Mouse (Mus musculus) heart, adult 2 months (tissue): ENCODE results near the gene Dock1. TPM values are rescaled to one million over a fixed set of nuclear protein-coding genes. Genes with fewer than 3 reads are reported as not detected.

Experiments used
- DNase-seq, 2 experiments: peaks; one replicate each; pipeline ENCODE4 v3.0.0; 2021
- H3K27ac ChIP-seq: fragments of 200-600 bp; 2 replicates; pipeline ENCODE4 v1.8.1; 2022
- H3K27me3 ChIP-seq: fragments of 200-500 bp; 2 replicates; pipeline ENCODE4 v1.6.1; 2012; ENCODE audit warnings: mild to moderate bottlenecking, low read length, inconsistent platforms, mixed read lengths; ENCODE audit not compliant: control insufficient read depth, insufficient read depth
- H3K36me3 ChIP-seq: fragments of 200-500 bp; 2 replicates; pipeline ENCODE4 v1.6.1; 2012; ENCODE audit warnings: low read length, inconsistent platforms; ENCODE audit not compliant: control insufficient read depth, insufficient read depth
- H3K4me1 ChIP-seq: fragments of 200-500 bp; 2 replicates; pipeline ENCODE4 v1.6.1; 2011; ENCODE audit warnings: low read length; ENCODE audit not compliant: control insufficient read depth, insufficient read depth
- H3K4me3 ChIP-seq: fragments of 200-600 bp; 2 replicates; pipeline ENCODE4 v1.8.1; 2022
- H3K79me2 ChIP-seq: fragments of 200-500 bp; replicated peaks from 2 replicates; pipeline ENCODE4 v1.6.1; 2012; ENCODE audit warnings: mild to moderate bottlenecking, inconsistent platforms, low read length, moderate library complexity, mixed read lengths; ENCODE audit not compliant: control insufficient read depth, insufficient read depth
- H3K9ac ChIP-seq: fragments of 200-500 bp; 2 replicates; pipeline ENCODE4 v1.6.1; 2012; ENCODE audit warnings: low read depth, mild to moderate bottlenecking, control low read depth, inconsistent platforms, low read length, mixed read lengths
- CTCF ChIP-seq: fragments of 200-600 bp; IDR thresholded peaks from 2 replicates; pipeline ENCODE4 v1.8.1; 2022; ENCODE audit warnings: antibody characterized with exemption, mild to moderate bottlenecking, moderate library complexity
- EP300 ChIP-seq: fragments of 200-500 bp; IDR thresholded peaks from 2 replicates; pipeline ENCODE4 v1.6.1; 2011; ENCODE audit warnings: low read depth, low read length, control low read depth; ENCODE audit not compliant: insufficient read depth
- POLR2A ChIP-seq: fragments of 200-500 bp; IDR thresholded peaks from 2 replicates; pipeline ENCODE4 v1.6.1; 2011; ENCODE audit warnings: mild to moderate bottlenecking, low read depth, low read length, control low read depth; ENCODE audit not compliant: insufficient read depth
- WGBS: fragments of 180-500 bp; shearing (Covaris S2); methylation state at CpG from one replicate; pipeline ENCODE4 v1.1.7; 2018; 5-methylcytosine and 5-hydroxymethylcytosine counted together
- intact Hi-C: fragments of 180-260 bp; cut with DNase I; formaldehyde crosslinking; loops from one replicate; pipeline ENCODE4 v1.15.1; 2025
- polyA plus RNA-seq: library from polyadenylated mRNA; depleted of rRNA; stranded (reverse); fragments of >200 nt; gene quantifications from 2 replicates; pipeline ENCODE4 v1.2.3, GENCODE M21; 2012
- total RNA-seq, 2 experiments: library from RNA; stranded (reverse); gene quantifications; 2 replicates each; pipeline ENCODE4 v1.2.3; 2021

Gene Dock1
- total and polyA plus RNA-seq, 3 experiments, result 8.3 to 25.6 (median 25.4) TPM

DNA sequence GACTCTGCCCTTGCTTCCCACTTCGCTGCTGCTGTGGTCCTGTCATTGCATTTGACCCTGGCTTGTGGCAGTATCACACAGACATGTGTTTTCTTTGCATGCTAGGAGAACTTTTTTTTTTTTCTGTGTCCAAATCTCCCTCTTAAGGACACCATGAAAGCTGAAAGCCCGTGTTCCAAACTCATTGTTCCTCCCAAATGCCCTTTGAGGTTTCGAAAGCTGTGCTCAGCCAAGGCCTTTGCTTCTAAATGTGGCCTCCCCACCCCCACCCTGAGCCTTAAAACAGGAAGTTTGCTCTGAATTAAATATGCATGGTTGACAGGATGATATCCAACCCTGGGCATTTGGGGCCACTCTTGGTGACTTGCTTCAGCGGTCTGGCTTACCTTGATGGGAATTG lies 27.0 kb downstream of the Dock1 start:
- no peak overlapping the region for H3K9ac ChIP-seq
- intact Hi-C loops, result no loop called here
- 36% methylated on average over 4 of the region's 4 CpGs for WGBS
- peak in 1 of 2 experiments; percentile 13 for DNase-seq
- H3K4me3 ChIP-seq, result no peak overlapping the region
- TF ChIP-seq CTCF (no peak), EP300 (no peak), POLR2A (no peak)
- peaks cover 2% of the 10 kb centered on the region; the same call in 1 of the 2 replicates for H3K79me2 ChIP-seq
- 0 out of 2 replicates have a peak, but pooled peaks cover 2% of the 10 kb centered on the region for H3K36me3 ChIP-seq
- no peak overlapping the region for H3K27ac ChIP-seq
- peaks cover 31% of the 10 kb centered on the region for H3K4me1 ChIP-seq
- no peaks in the 10 kb centered on the region for H3K27me3 ChIP-seq

DNA sequence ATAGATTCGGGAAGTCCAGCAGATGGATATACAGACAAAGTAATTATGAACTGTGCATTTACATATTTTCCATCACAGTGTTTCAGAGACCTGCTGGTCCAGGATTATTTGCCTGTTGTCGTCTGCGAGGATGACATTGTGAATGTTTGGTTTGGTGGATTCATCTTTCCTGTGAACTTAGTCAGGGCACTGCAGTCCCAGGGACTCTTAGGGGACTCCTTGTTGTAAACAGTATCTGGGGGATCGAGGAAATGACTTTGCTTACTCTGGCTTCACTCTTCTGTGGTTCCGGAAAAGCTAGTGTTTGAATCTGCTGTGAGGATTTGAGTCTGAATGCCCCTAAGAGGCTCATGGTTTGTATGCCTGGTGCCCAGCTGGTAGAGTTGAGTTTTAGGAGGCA lies 27.8 kb downstream of the Dock1 start:
- intact Hi-C loops, result no loop called here
- peaks cover 26% of the 10 kb centered on the region for H3K4me1 ChIP-seq
- 55% methylated on average over 5 of the region's 5 CpGs for WGBS

DNA sequence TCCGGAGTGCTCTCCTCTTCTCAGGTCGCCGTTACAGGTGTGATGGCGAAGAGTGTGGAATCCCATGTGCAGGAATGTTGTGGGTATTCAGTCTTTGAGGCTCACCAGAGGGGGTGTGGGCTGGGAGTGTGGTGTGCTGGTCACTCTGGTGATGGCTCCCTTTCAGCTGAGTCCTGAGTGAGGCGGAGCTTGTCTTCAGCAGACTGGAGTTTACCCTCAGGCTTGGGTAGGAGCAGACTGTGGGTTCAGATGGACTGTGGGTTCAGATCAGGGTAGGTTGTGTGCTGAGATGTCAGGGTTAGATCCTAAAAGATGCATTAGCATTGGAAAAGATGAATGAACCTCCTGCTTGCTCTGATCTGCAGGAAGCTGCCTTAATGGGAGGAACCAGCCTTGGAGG lies 29.5 kb downstream of the Dock1 start:
- H3K9ac ChIP-seq, result no peak overlapping the region
- no peak for TF ChIP-seq POLR2A
- H3K4me1 ChIP-seq, result peaks cover 28% of the 10 kb centered on the region
- no peaks in the 10 kb centered on the region for H3K27me3 ChIP-seq
- no peak overlapping the region for H3K27ac ChIP-seq
- no peaks in the 10 kb centered on the region for H3K36me3 ChIP-seq
- H3K79me2 ChIP-seq, result peaks cover 2% of the 10 kb centered on the region; the same call in 1 of the 2 replicates
- no peak overlapping the region for H3K4me3 ChIP-seq
- 87% methylated on average over 5 of the region's 5 CpGs for WGBS
- intact Hi-C loops, result no loop called here
- DNase-seq, result no peak

More for the DNA sequence above, 27.8 kb downstream of the Dock1 start:
- no peak for TF ChIP-seq CTCF
- no peak for TF ChIP-seq EP300
- no peak for TF ChIP-seq POLR2A
- no peak for DNase-seq
- H3K27me3 ChIP-seq, result no peaks in the 10 kb centered on the region
- no peak overlapping the region for H3K4me3 ChIP-seq
- 0 out of 2 replicates have a peak overlapping the region, but pooled peaks have one; percentile 12 for H3K27ac ChIP-seq
- 0 out of 2 replicates have a peak, but pooled peaks cover 2% of the 10 kb centered on the region for H3K36me3 ChIP-seq
- peaks cover 2% of the 10 kb centered on the region; the same call in 1 of the 2 replicates for H3K79me2 ChIP-seq
- no peak overlapping the region for H3K9ac ChIP-seq

DNA sequence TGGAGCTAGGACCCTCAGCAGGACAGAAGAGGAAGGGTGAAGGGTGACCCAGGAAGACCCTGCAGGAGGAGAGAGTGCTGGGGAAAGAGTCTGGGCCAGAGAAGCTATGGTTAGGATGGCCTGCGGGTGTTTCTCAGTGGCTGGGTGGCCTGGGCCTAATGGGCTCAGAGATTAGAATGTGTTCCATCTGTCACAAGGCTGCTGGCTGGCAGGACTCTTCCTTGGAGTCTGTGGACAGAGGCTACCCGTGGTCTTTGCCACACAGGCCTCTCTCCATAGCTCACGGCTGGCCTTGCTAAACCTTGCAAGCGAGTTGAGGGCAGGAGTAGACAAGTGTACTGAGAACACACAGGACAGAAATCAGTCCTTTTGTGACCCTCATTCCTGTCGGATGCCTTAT lies 32.0 kb downstream of the Dock1 start:
- TF ChIP-seq CTCF, result no peak
- no peak for TF ChIP-seq POLR2A
- no peak for TF ChIP-seq EP300
- Histone ChIP-seq H3K4me1 (peaks cover 22% of the 10 kb centered on the region), H3K36me3 (no peaks in the 10 kb centered on the region), H3K27me3 (no peaks in the 10 kb centered on the region), H3K4me3 (no peak overlapping the region), H3K79me2 (peaks cover 11% of the 10 kb centered on the region), H3K9ac (no peak overlapping the region), H3K27ac (no peak overlapping the region)
- DNase-seq, result no peak
- 74% methylated on average over 5 of the region's 5 CpGs for WGBS
- intact Hi-C loops, result no loop called here

DNA sequence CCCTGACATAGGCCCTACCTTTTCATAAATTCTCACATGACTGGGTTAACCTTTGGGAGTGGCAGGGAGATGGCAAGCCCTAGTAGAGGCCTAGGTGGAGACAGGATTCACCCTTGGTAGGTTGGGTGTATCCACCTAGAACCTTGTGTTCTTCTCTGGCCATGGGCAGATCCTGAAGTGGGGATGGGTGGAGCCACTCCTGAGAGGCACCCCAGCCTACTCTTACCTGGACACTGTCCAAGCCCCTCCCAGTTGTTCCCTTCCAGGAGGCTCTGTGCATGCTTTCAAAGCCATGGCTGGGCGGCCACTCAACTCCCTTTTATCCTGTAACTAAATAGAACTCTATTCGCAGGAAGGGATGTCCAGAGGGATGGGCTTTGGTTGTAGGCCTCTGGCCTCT lies 33.2 kb downstream of the Dock1 start:
- WGBS, result 60% methylated on average over 2 of the region's 2 CpGs
- no peak overlapping the region for H3K9ac ChIP-seq
- intact Hi-C loops, result no loop called here

DNA sequence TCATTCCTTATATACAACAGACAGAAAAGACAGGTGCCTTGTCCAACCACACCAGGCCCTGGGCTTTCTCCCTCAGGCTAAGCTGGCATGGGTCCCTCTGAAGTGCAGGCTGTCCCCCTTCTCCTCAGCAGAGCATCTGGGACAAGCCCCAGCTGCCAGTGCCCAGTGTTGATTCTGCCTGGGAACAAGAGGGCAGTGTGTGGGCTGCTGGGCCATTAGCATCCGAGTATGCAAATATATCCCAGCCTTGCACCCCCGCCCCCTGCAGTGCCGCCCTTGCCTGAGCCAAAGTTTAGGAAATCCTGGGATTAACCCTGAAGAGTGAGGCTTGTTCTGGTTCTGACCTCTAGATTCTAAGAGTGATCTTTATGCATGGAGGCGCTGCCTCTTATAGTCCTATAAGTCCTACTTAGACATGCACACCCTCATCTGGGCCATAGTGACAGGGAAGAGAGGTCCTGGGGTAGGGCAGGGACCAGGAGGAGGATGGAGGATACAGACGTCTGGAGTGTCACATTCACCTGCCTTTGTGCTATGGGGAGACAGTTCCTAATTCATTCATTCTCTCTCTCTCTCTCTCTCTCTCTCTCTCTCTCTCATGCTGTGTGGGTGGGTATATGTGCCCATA lies 38.9 kb downstream of the Dock1 start:
- peaks cover 13% of the 10 kb centered on the region for H3K79me2 ChIP-seq
- intact Hi-C loops, result loop anchor here (5.0 kb wide), 1 partner anchor 37 kb away; the partner anchor contains the start of gene Dock1
- no peak overlapping the region for H3K9ac ChIP-seq
- H3K4me3 ChIP-seq, result no peak overlapping the region
- no peaks in the 10 kb centered on the region for H3K36me3 ChIP-seq
- no peak for DNase-seq
- TF ChIP-seq CTCF (no peak), EP300 (no peak), POLR2A (no peak)
- H3K4me1 ChIP-seq, result peaks cover 6% of the 10 kb centered on the region
- H3K27ac ChIP-seq, result no peak overlapping the region
- 65% methylated on average over 5 of the region's 5 CpGs for WGBS
- H3K27me3 ChIP-seq, result no peaks in the 10 kb centered on the region

More for the DNA sequence above, 33.2 kb downstream of the Dock1 start:
- no peak for TF ChIP-seq EP300
- TF ChIP-seq CTCF, result no peak
- TF ChIP-seq POLR2A, result no peak
- peaks cover 11% of the 10 kb centered on the region for H3K79me2 ChIP-seq
- H3K4me1 ChIP-seq, result peaks cover 18% of the 10 kb centered on the region
- DNase-seq, result peak; percentile 55 to 59
- H3K36me3 ChIP-seq, result no peaks in the 10 kb centered on the region
- H3K4me3 ChIP-seq, result no peak overlapping the region
- no peak overlapping the region for H3K27ac ChIP-seq
- no peaks in the 10 kb centered on the region for H3K27me3 ChIP-seq
